Mouse (Mus musculus): ENCODE measurements around the gene Lama1. TPM values are rescaled to one million over a fixed set of nuclear protein-coding genes. Genes with fewer than 3 reads are reported as not detected.
A peak's percentile ranks its signal among the peaks of the same experiment; 100 is the strongest.
"Not testable (repeated sequence)": the region's sequence is repeated elsewhere in the genome, so short reads cannot be mapped to it uniquely, and the experiment has no call there.

Gene Lama1
- polyA plus RNA-seq, 1 experiment from 2014 or later, result 24.6 TPM

DNA sequence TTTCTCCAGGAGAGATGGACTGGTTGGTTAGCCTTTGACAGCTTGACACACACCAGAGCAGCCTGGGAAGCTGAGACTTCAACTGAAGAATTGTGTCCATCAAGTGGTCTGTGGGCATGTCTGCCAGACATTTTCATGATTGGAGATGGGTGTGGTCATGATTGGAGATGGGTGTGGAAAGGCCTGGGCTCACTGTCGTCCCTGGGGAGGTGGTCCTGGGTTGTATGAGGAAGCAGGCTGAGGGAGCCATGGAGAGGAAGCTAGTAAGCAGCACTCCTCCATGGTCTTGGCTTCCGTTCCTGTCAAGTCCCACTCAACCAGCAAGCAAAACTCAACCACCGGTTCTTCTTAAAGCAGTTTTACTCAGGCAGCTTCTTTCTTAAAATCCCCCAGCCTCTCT is 130.4 kb downstream of the Lama1 start:
- H3K4me2 ChIP-seq (ENCODE audit: low read depth), result no peak overlapping the region
- H3K9ac ChIP-seq (ENCODE audit: low read length), result no peak overlapping the region
- no peaks in the 10 kb centered on the region for H3K4me1 ChIP-seq (ENCODE audit: control insufficient read depth, insufficient read depth, low read length)
- no peak overlapping the region for H3K4me3 ChIP-seq (ENCODE audit: low read depth, low read length)
- no peaks in the 10 kb centered on the region for H3K9me3 ChIP-seq (ENCODE audit: control insufficient read depth, low read length)
- no peaks in the 10 kb centered on the region for H3K27me3 ChIP-seq (ENCODE audit: control insufficient read depth, insufficient read depth, low read length)
- 85% methylated on average over 3 of the region's 3 CpGs for WGBS
- ATAC-seq (ENCODE audit: insufficient read depth, low FRiP score, low TSS enrichment), result no peak
- H3K27ac ChIP-seq (ENCODE audit: low read depth, low read length), result no peak overlapping the region
- DNase-seq (ENCODE audit: low spot score), result no peak
- H3K36me3 ChIP-seq (ENCODE audit: control insufficient read depth, insufficient read depth, low read length), result no peaks in the 10 kb centered on the region; the same call in 1 of the 2 replicates

DNA sequence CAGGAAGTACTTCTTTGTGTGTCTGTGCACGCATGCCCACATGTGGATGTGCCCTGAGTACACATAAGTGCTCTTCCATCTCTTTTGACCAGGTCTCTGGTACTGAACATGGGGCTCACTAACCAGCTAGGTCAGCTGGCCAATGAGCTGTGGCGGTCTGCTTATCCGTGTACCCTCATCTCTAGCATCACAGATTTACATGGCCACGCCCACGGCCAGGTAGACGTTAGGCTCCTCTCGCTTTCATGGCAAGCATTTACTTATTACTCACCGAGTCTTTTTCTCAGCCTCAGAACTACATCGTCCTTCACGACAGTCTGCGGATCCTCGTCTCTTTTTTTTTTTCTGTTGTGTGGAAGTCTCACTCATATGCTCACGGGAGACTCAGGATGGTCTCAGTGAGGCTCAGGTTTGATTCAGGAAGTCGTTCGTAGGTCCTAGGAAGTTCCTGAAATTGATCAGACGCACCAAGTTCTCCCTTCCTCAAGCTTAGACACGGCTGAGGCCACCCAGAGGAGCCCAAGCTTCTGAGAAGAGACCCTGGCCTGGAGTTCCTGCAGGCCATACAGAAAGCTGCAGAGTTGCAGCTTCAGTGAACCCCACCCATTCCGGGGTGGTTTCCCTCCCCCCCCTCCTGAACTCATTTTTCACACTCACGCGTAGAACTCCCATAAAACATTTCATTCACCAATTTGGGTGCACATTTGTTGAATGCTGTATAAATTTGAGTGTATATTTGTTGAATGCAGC is 139.3 kb downstream of the Lama1 start:
- 94% methylated on average over 20 of the region's 20 CpGs for WGBS
- no peak for DNase-seq (ENCODE audit: low spot score)
- H3K4me1 ChIP-seq (ENCODE audit: control insufficient read depth, insufficient read depth, low read length), result no peaks in the 10 kb centered on the region

DNA sequence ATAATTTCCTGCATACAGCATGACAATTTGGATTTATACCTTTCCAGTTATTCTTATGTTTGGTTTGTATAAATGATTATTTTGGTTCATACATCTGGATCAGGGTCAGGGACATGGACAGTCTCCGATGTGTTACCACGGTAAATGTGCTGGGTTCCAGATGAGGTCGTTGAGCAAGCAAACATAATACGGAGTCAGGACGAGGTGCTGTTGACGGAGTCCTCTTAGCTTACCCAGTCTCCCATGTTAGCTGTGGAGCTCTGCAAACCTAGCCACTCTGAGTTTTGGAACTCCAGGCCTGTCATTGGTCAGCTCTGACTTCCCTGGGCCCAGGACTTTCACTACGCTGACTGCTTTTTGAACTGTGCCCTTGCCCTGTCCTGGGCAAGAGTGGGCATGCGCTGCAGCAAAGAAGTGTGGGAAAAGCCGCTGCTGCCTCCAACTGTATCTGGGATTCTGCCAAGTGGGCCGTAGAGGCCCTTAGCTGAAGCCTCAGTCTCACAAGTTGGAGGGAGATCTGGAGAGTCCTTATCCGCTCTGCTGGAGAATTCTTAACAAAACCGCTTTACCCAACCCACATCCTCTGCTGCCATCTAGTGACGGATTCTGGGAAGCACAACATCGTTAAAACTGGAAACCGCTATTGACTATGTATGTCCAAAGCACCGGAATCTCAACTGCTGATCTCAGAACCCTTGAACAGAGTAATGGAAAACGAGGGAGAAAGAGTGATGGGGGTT is 140.5 kb downstream of the Lama1 start:
- no peak overlapping the region for H3K4me2 ChIP-seq (ENCODE audit: low read depth)
- ATAC-seq (ENCODE audit: insufficient read depth, low FRiP score, low TSS enrichment), result no peak
- WGBS, result 64% methylated on average over 17 of the region's 17 CpGs

More for the DNA sequence above, 139.3 kb downstream of the Lama1 start:
- H3K9ac ChIP-seq (ENCODE audit: low read length), result no peak overlapping the region
- no peak for ATAC-seq (ENCODE audit: insufficient read depth, low FRiP score, low TSS enrichment)
- no peak overlapping the region for H3K4me3 ChIP-seq (ENCODE audit: low read depth, low read length)
- no peak overlapping the region for H3K27ac ChIP-seq (ENCODE audit: low read depth, low read length)
- no peak overlapping the region for H3K4me2 ChIP-seq (ENCODE audit: low read depth)
- H3K27me3 ChIP-seq (ENCODE audit: control insufficient read depth, insufficient read depth, low read length), result no peaks in the 10 kb centered on the region
- H3K9me3 ChIP-seq (ENCODE audit: control insufficient read depth, low read length), result no peaks in the 10 kb centered on the region
- no peaks in the 10 kb centered on the region for H3K36me3 ChIP-seq (ENCODE audit: control insufficient read depth, insufficient read depth, low read length)

DNA sequence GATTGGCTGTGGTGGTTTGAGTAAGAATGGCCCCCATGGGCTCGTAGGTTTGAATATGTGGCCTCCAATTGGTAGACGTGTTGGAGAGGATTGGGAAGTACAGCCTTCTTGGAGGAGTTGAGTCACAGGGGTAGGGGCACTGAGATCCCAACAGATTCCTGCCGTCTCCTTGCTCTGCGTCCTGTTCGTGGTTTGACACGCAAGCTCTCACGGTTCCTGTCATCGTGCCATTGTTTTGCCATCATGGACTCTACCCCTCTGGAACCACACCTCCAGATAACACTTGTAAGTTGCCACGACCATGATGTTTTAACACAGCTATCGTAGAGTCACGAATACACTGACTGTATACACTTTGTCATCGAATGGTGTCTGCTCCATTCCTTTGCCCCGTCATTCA is 141.9 kb downstream of the Lama1 start:
- 88% methylated on average over 13 of the region's 13 CpGs for WGBS
- ATAC-seq (ENCODE audit: insufficient read depth, low FRiP score, low TSS enrichment), result no peak
- Histone ChIP-seq H3K4me3 (ENCODE audit: low read depth, low read length) (no peak overlapping the region), H3K4me2 (ENCODE audit: low read depth) (no peak overlapping the region), H3K9me3 (ENCODE audit: control insufficient read depth, low read length) (no peaks in the 10 kb centered on the region), H3K27me3 (ENCODE audit: control insufficient read depth, insufficient read depth, low read length) (no peaks in the 10 kb centered on the region), H3K4me1 (ENCODE audit: control insufficient read depth, insufficient read depth, low read length) (no peaks in the 10 kb centered on the region), H3K36me3 (ENCODE audit: control insufficient read depth, insufficient read depth, low read length) (no peaks in the 10 kb centered on the region), H3K9ac (ENCODE audit: low read length) (no peak overlapping the region), H3K27ac (ENCODE audit: low read depth, low read length) (no peak overlapping the region)
- DNase-seq (ENCODE audit: low spot score), result no peak

More for the DNA sequence above, 140.5 kb downstream of the Lama1 start:
- no peaks in the 10 kb centered on the region for H3K9me3 ChIP-seq (ENCODE audit: control insufficient read depth, low read length)
- H3K4me1 ChIP-seq (ENCODE audit: control insufficient read depth, insufficient read depth, low read length), result no peaks in the 10 kb centered on the region
- H3K36me3 ChIP-seq (ENCODE audit: control insufficient read depth, insufficient read depth, low read length), result no peaks in the 10 kb centered on the region
- no peak overlapping the region for H3K9ac ChIP-seq (ENCODE audit: low read length)
- DNase-seq (ENCODE audit: low spot score), result peak; percentile 79
- H3K27me3 ChIP-seq (ENCODE audit: control insufficient read depth, insufficient read depth, low read length), result no peaks in the 10 kb centered on the region
- no peak overlapping the region for H3K27ac ChIP-seq (ENCODE audit: low read depth, low read length)
- no peak overlapping the region for H3K4me3 ChIP-seq (ENCODE audit: low read depth, low read length)

DNA sequence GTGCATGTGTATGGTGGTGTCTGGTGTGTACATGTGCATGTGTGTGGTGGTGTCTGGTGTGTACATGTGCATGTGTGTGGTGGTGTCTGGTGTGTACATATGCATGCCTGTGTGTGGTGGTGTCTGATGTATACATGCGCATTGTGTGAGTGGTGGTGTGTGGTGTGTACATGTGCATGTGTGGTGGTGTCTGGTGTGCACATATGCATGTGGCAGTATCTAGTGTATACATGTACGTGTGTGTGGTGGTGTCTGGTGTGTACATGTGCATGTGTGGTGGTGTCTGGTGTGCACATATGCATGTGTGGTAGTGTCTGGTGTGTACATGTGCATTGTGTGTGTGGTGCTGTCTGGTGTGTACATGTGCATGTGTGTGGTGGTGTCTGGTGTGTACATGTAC is 144.4 kb downstream of the Lama1 start:
- not testable (repeated sequence) for H3K4me3 ChIP-seq (ENCODE audit: low read depth, low read length)
- 92% methylated on average over 2 of the region's 2 CpGs for WGBS

DNA sequence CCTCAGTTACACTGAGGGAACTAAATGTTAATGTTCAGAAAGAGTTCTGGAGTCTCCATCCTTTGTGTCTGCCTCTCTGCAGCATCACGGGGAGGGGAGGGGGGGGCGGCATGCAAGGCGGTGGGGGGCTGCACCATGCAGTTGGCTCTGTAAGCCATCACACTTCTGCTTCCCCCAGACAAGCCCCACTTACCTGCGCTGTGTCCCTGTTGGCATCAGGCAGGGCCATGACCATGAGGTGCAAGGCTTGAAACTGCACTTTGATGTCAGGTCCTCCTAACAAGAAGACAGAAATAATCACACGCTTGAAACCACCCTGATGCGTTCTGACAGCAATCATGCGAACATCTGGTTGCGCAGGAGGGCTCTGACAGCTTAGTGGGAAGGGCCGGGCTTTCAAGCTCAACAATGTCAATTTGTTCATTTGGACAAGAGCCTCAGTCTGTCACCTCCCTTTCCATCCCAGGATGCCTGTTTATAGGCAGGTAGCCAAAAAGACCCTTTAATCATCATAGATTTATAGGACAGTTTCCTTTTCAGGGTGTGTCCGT is 164.1 kb downstream of the Lama1 start:
- Histone ChIP-seq H3K27me3 (ENCODE audit: control insufficient read depth, insufficient read depth, low read length) (no peaks in the 10 kb centered on the region), H3K27ac (ENCODE audit: low read depth, low read length) (no peak overlapping the region), H3K36me3 (ENCODE audit: control insufficient read depth, insufficient read depth, low read length) (no peaks in the 10 kb centered on the region; the same call in 1 of the 2 replicates), H3K9me3 (ENCODE audit: control insufficient read depth, low read length) (no peaks in the 10 kb centered on the region), H3K4me2 (ENCODE audit: low read depth) (no peak overlapping the region), H3K4me3 (ENCODE audit: low read depth, low read length) (no peak overlapping the region), H3K9ac (ENCODE audit: low read length) (no peak overlapping the region), H3K4me1 (ENCODE audit: control insufficient read depth, insufficient read depth, low read length) (no peaks in the 10 kb centered on the region)
- DNase-seq (ENCODE audit: low spot score), result no peak
- ATAC-seq (ENCODE audit: insufficient read depth, low FRiP score, low TSS enrichment), result no peak
- 93% methylated on average over 10 of the region's 10 CpGs for WGBS

More for the DNA sequence above, 144.4 kb downstream of the Lama1 start:
- H3K9ac ChIP-seq (ENCODE audit: low read length); H3K27me3 ChIP-seq (ENCODE audit: control insufficient read depth, insufficient read depth, low read length); H3K36me3 ChIP-seq (ENCODE audit: control insufficient read depth, insufficient read depth, low read length); DNase-seq (ENCODE audit: low spot score); H3K4me1 ChIP-seq (ENCODE audit: control insufficient read depth, insufficient read depth, low read length); H3K27ac ChIP-seq (ENCODE audit: low read depth, low read length); ATAC-seq (ENCODE audit: insufficient read depth, low FRiP score, low TSS enrichment); H3K9me3 ChIP-seq (ENCODE audit: control insufficient read depth, low read length); H3K4me2 ChIP-seq (ENCODE audit: low read depth): not testable (repeated sequence)

DNA sequence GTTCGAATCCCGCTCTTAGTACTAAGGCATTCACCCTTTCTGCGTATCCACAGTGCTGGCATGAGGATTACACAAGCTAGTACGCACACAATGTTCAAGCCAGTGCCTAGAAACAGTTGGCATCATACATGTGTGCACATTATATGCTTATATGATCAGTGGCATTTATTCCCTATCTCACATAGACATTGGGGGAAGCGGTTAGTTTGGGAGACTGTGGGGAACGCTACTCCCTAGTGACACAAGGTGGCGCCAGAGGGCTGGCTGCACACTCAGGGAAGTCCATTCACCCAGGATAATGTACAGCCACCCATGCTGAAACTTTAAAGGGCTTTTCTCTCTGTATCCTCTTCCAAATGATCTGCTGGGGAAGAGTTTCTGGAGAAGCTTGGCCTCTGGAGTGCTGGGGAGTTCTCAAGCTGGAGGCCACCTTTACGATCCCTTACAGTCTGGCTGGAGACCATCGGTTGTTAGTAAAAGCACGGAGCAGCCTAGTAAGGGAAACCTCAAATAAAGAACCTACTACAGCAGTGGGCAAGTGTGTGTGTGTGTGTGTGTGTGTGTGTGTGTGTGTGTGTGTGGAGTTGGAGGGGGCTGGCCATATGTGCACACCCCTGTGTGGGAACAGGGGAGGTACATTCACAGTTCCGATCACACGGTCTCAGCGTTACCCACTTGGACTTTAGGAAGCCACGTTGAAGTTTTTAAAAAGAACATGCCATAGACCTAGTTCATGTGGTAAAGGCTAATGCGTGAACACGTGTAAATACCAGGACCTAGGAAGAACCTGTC is 164.9 kb downstream of the Lama1 start:
- Histone ChIP-seq H3K4me3 (ENCODE audit: low read depth, low read length) (no peak overlapping the region), H3K4me2 (ENCODE audit: low read depth) (no peak overlapping the region), H3K27ac (ENCODE audit: low read depth, low read length) (no peak overlapping the region), H3K9ac (ENCODE audit: low read length) (no peak overlapping the region), H3K9me3 (ENCODE audit: control insufficient read depth, low read length) (no peaks in the 10 kb centered on the region), H3K36me3 (ENCODE audit: control insufficient read depth, insufficient read depth, low read length) (no peaks in the 10 kb centered on the region; the same call in 1 of the 2 replicates), H3K27me3 (ENCODE audit: control insufficient read depth, insufficient read depth, low read length) (no peaks in the 10 kb centered on the region), H3K4me1 (ENCODE audit: control insufficient read depth, insufficient read depth, low read length) (no peaks in the 10 kb centered on the region)
- DNase-seq (ENCODE audit: low spot score) (peak; percentile 76), ATAC-seq (ENCODE audit: insufficient read depth, low FRiP score, low TSS enrichment) (peak; percentile 48)
- 79% methylated on average over 16 of the region's 16 CpGs for WGBS

DNA sequence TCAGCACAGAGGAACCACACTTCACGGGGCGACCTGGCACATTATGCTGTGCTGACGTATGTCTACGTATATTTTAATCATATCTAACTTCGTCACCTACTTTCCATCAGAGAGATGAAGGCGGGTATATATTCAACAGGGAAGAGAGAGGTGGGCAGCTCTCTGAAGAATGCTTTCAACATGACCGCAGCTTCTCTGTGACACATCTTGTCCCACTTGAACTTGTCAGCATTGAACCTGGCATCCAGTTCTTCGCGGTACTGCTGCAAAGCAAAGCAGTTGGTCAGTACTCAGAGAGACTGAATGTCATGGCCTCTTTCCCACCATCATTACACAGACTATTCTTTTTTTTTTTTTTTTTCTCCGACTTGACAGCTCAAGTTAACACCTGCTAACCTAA is 167.3 kb downstream of the Lama1 start:
- ATAC-seq (ENCODE audit: insufficient read depth, low FRiP score, low TSS enrichment), result no peak

More for the DNA sequence above, 167.3 kb downstream of the Lama1 start:
- H3K9me3 ChIP-seq (ENCODE audit: control insufficient read depth, low read length), result no peaks in the 10 kb centered on the region
- H3K9ac ChIP-seq (ENCODE audit: low read length), result no peak overlapping the region
- DNase-seq (ENCODE audit: low spot score), result no peak
- H3K27ac ChIP-seq (ENCODE audit: low read depth, low read length), result no peak overlapping the region
- 93% methylated on average over 10 of the region's 10 CpGs for WGBS
- H3K4me3 ChIP-seq (ENCODE audit: low read depth, low read length), result no peak overlapping the region
- no peaks in the 10 kb centered on the region for H3K27me3 ChIP-seq (ENCODE audit: control insufficient read depth, insufficient read depth, low read length)
- no peaks in the 10 kb centered on the region for H3K4me1 ChIP-seq (ENCODE audit: control insufficient read depth, insufficient read depth, low read length)
- peaks cover 6% of the 10 kb centered on the region for H3K36me3 ChIP-seq (ENCODE audit: control insufficient read depth, insufficient read depth, low read length)
- H3K4me2 ChIP-seq (ENCODE audit: low read depth), result no peak overlapping the region
